Mouse (Mus musculus) CD8-positive naive resting alpha-beta T cell, adult 57 days (primary cell): Measurements from ENCODE around the gene Eipr1. TPM values are rescaled to one million over a fixed set of nuclear protein-coding genes. Genes with fewer than 3 reads are reported as not detected.

Experiments
- total RNA-seq: library from RNA; stranded (reverse); gene quantifications from one replicate; pipeline ENCODE4 v1.2.4, GENCODE M21; 2023

The Eipr1 gene
- total RNA-seq: 60.5 TPM

GRCm38 (mm10) chr12:28751508-28752263, at the start of gene Eipr1:
TSS of gene Eipr1 (plus strand) at chr12:28751803.

GRCm38 (mm10) chr12:28750021-28750633, 1.5 kb upstream of the Eipr1 start, which contains the start of gene Trappc12:
TSS of gene Trappc12 (minus strand) at chr12:28750472.

Other genes starting within 250 kb of the Eipr1 start
- gene Dcdc2c, start 199.4 kb upstream of the Eipr1 start, total RNA-seq: not detected
- not detected for gene Allc, start 169.3 kb upstream of the Eipr1 start, total RNA-seq
- not detected for gene Colec11, start 128.4 kb upstream of the Eipr1 start, total RNA-seq
- gene Rps7, start 115.8 kb upstream of the Eipr1 start, total RNA-seq: 1,556 TPM
- 28.6 TPM for gene Rnaseh1, start 102.2 kb upstream of the Eipr1 start, total RNA-seq
- gene Adi1, start 76.6 kb upstream of the Eipr1 start, total RNA-seq: 44.7 TPM
- gene Trappc12, start 1.3 kb upstream of the Eipr1 start, total RNA-seq: 74.2 TPM